26 mouse cellular contexts compared by ENCODE assay signal in genomic region chr10:115783232-115783631, GRCm38 (mm10).
"Had no signal": no experiment of that assay in that cellular context is flagged by ENCODE, and none has a peak within 500 bp of the region (broad histone marks: within the 10 kb centered on the region; RNA-seq: fewer than 3 reads in every experiment).

No protein-coding gene starts in this region.

- ATAC-seq: hindbrain, embryonic 16.5 days; inflammation-experienced regulatory T-cells, adult 6 months had no signal

- H3K9me3 ChIP-seq: heart, embryonic 10.5 days; heart, embryonic 12.5 days; hindbrain, embryonic 10.5 days; hindbrain, embryonic 12.5 days; limb, embryonic 13.5 days; limb, embryonic 15.5 days; liver, embryonic 13.5 days; liver, embryonic 15.5 days had no signal

- H3K4me3 ChIP-seq: gastrocnemius, adult 2 months; heart, embryonic 10.5 days; heart, embryonic 12.5 days; hindbrain, embryonic 10.5 days; hindbrain, embryonic 12.5 days; limb, embryonic 13.5 days; limb, embryonic 15.5 days; liver, embryonic 13.5 days; liver, embryonic 15.5 days had no signal

- H3K27ac ChIP-seq: gastrocnemius, adult 2 months; heart, embryonic 10.5 days; hindbrain, embryonic 10.5 days; hindbrain, embryonic 12.5 days; hindbrain, embryonic 14.5 days; limb, embryonic 13.5 days; limb, embryonic 15.5 days; liver, embryonic 13.5 days; liver, embryonic 15.5 days had no signal

- H3K4me1 ChIP-seq: heart, embryonic 10.5 days; heart, embryonic 12.5 days; hindbrain, embryonic 10.5 days; hindbrain, embryonic 12.5 days; limb, embryonic 15.5 days; liver, embryonic 15.5 days had no signal

- H3K9ac ChIP-seq: heart, embryonic 12.5 days; hindbrain, embryonic 12.5 days; hindbrain, embryonic 14.5 days; limb, embryonic 13.5 days; limb, embryonic 15.5 days; liver, embryonic 13.5 days; liver, embryonic 15.5 days had no signal

- H3K36me3 ChIP-seq: heart, embryonic 10.5 days; heart, embryonic 12.5 days; hindbrain, embryonic 10.5 days; hindbrain, embryonic 12.5 days; limb, embryonic 13.5 days; limb, embryonic 15.5 days; liver, embryonic 13.5 days; liver, embryonic 15.5 days had no signal

- DNase-seq: gastrocnemius, adult 2 months; gastrocnemius, postnatal 10 days; gastrocnemius, postnatal 25 days; heart, adult 18-20 months; heart, postnatal 10 days; heart, postnatal 4 days; kidney, adult 18-20 months; kidney, adult 8-10 months; kidney, postnatal 10 days; kidney, postnatal 25 days; kidney, postnatal 4 days; layer of hippocampus, adult 9-11 months; layer of hippocampus, postnatal 36 days; left cerebral cortex, postnatal 4 days; liver, embryonic 13.5 days had no signal

- H3K4me2 ChIP-seq: heart, embryonic 12.5 days; hindbrain, embryonic 12.5 days; hindbrain, embryonic 14.5 days; limb, embryonic 13.5 days; limb, embryonic 15.5 days; liver, embryonic 11.5 days; liver, embryonic 13.5 days; liver, embryonic 15.5 days had no signal

- H3K27me3 ChIP-seq: heart, embryonic 12.5 days; hindbrain, embryonic 12.5 days; limb, embryonic 13.5 days; limb, embryonic 15.5 days; liver, embryonic 13.5 days; liver, embryonic 15.5 days had no signal
